ENCODE assay signal across 7 mouse cellular contexts in the genomic region with DNA sequence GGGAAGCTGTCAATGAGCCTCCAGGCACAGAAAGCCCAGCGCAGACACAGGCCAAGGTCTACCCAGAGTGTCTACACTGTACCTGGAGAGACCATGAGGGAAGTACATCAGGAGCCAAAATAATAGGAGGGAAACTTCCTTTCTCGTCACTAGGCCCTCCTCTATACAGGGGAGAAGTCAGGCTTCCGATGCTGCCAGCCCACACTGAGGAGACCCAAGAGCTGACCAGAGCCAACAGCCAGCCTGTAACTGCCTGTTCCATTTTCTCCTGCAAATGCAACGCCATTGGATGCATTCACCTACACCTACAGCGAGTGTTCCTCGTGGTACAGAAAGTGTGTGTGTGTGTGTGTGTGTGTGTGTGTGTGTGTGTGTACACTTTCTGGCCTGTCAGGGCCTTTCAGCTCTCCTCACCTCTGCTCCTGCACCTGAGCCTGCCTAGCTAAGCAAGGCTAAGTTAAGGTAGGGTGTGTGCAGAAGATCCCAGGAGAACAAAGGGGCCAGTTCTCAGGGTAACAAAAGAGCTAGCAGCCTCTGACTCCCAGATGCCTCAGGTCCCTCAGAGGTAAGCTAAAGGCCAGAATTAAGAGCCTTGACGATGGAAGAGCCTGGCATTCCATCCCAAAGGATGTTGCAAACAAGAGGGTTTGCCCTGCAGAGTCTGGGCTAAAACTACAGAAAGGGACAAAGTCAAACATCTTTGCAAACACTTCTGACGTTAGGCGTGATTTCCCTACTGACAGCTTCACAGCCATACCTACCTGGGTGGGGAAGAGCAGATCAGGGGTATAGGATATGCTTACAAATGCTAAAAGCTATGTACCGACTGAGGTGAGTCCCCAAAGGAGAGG. TPM values are rescaled to one million over a fixed set of nuclear protein-coding genes. Genes with fewer than 3 reads are reported as not detected.
A peak's percentile ranks its signal among the peaks of the same experiment; 100 is the strongest.
DNase-seq lines count a peak whose midpoint lies in the region; ATAC-seq lines count a peak whose summit lies in the region.

No protein-coding gene starts in this region.

- no peaks in the 10 kb centered on the region for H3K9me3 ChIP-seq in forebrain, embryonic 16.5 days (ENCODE audit: control insufficient read depth, low read length)
- H3K9me3 ChIP-seq in liver, embryonic 12.5 days (replicated peaks), result no peaks in the 10 kb centered on the region

- WGBS in forebrain, embryonic 16.5 days, result 11% methylated on average over 10 of the region's 10 CpGs
- WGBS in liver, embryonic 12.5 days (ENCODE audit: insufficient replicate concordance), result 22% methylated on average over 10 of the region's 10 CpGs

- H3K4me1 ChIP-seq in forebrain, embryonic 16.5 days (replicated peaks; ENCODE audit: control insufficient read depth, insufficient read depth, low read length), result peaks cover 63% of the 10 kb centered on the region
- peaks cover 94% of the 10 kb centered on the region for H3K4me1 ChIP-seq in liver, embryonic 12.5 days

- H3K27me3 ChIP-seq in forebrain, embryonic 16.5 days (replicated peaks; ENCODE audit: control insufficient read depth, insufficient read depth, low read length), result peaks cover 18% of the 10 kb centered on the region
- H3K27me3 ChIP-seq in liver, embryonic 12.5 days (replicated peaks), result peaks cover 41% of the 10 kb centered on the region

- no peaks in the 10 kb centered on the region for H3K36me3 ChIP-seq in forebrain, embryonic 16.5 days (ENCODE audit: control insufficient read depth, insufficient read depth)
- H3K36me3 ChIP-seq in liver, embryonic 12.5 days, result peaks cover 8% of the 10 kb centered on the region; the same call in 1 of the 2 replicates

- H3K9ac ChIP-seq in forebrain, embryonic 16.5 days (replicated peaks; ENCODE audit: low read depth, low read length), result peak overlapping the region; percentile 73
- H3K9ac ChIP-seq in liver, embryonic 12.5 days, result peak overlapping the region; percentile 76

- no peak overlapping the region for H3K27ac ChIP-seq in forebrain, embryonic 16.5 days (ENCODE audit: low read length)
- peak overlapping the region; percentile 94 for H3K27ac ChIP-seq in liver, embryonic 12.5 days

- ATAC-seq in forebrain, embryonic 16.5 days, result no peak
- no peak for ATAC-seq in liver, embryonic 12.5 days

- peak overlapping the region; percentile 56 for H3K4me3 ChIP-seq in forebrain, embryonic 16.5 days (replicated peaks; ENCODE audit: low read length)
- H3K4me3 ChIP-seq in liver, embryonic 12.5 days, result peak overlapping the region; percentile 66

- DNase-seq in 3T3-L1 (ENCODE audit: low read depth, low spot score), result peak; percentile 58
- DNase-seq in B cell, adult 2 months, result peak; percentile 7 to 15
- DNase-seq in cerebellum, postnatal 14 days, result no peak
- no peak for DNase-seq in layer of hippocampus, adult 9-11 months
- no peak for DNase-seq in cerebellum, adult 18-20 months

- H3K4me2 ChIP-seq in forebrain, embryonic 16.5 days (ENCODE audit: low read length), result peak overlapping the region; percentile 86
- peak overlapping the region; percentile 98 for H3K4me2 ChIP-seq in liver, embryonic 12.5 days

RNA-seq across cellular contexts. Expression of a gene that starts 2.6 kb away (rescaled TPM):
- 1.5 and 1.6 TPM in 2 replicates for polyA plus RNA-seq in forebrain, embryonic 16.5 days (2015; fragmentation: Nextera tagmentation; extraction: Ambion mirVana)
- 11.7 and 12.9 TPM in 2 replicates for polyA plus RNA-seq in liver, embryonic 12.5 days (2016; fragmentation: Nextera tagmentation; extraction: Ambion mirVana)

Comparison
In these comparisons a context has a peak if more than half of its experiments do, and no peak if none do; other contexts are left out.
1. DNase-seq: peak in 3T3-L1 (single experiment) and B cell, adult 2 months (2 of 2); none in cerebellum, postnatal 14 days (0 of 2), layer of hippocampus, adult 9-11 months (single experiment) and cerebellum, adult 18-20 months (0 of 2).